20 mouse cellular contexts compared by ENCODE assay signal in genomic region chr9:119776661-119777060, GRCm38 (mm10). TPM values are rescaled to one million over a fixed set of nuclear protein-coding genes. Genes with fewer than 3 reads are reported as not detected.
"Had no signal": no experiment of that assay in that cellular context is flagged by ENCODE, and none has a peak within 500 bp of the region (broad histone marks: within the 10 kb centered on the region; RNA-seq: fewer than 3 reads in every experiment).

No protein-coding gene starts in this region.

- H3K4me3 ChIP-seq: lung, embryonic 15.5 days; megakaryocyte, embryonic 14.5 days; midbrain, embryonic 13.5 days; midbrain, embryonic 15.5 days; neural tube, embryonic 12.5 days; stomach, embryonic 15.5 days had no signal

- H3K36me3 ChIP-seq: lung, embryonic 15.5 days; midbrain, embryonic 13.5 days; midbrain, embryonic 15.5 days; neural tube, embryonic 12.5 days; stomach, embryonic 15.5 days had no signal

- ATAC-seq: lung, postnatal 0 days; midbrain, embryonic 13.5 days; midbrain, embryonic 15.5 days had no signal

- H3K9ac ChIP-seq: lung, embryonic 15.5 days; midbrain, embryonic 13.5 days; midbrain, embryonic 15.5 days; neural tube, embryonic 12.5 days; stomach, embryonic 15.5 days had no signal

- H3K9me3 ChIP-seq: lung, embryonic 15.5 days; midbrain, embryonic 13.5 days; midbrain, embryonic 15.5 days; stomach, embryonic 15.5 days had no signal

- H3K27me3 ChIP-seq: lung, embryonic 15.5 days; megakaryocyte, embryonic 14.5 days; midbrain, embryonic 13.5 days; midbrain, embryonic 15.5 days; neural tube, embryonic 12.5 days; stomach, embryonic 15.5 days had no signal

- DNase-seq: lung, adult 2 months; lung, postnatal 14 days; lung, postnatal 36 days; right cerebral cortex, postnatal 14 days; thymus, adult 2 months; thymus, postnatal 25 days; thymus, postnatal 4 days had no signal

- H3K4me2 ChIP-seq: lung, embryonic 15.5 days; midbrain, embryonic 11.5 days; midbrain, embryonic 13.5 days; midbrain, embryonic 15.5 days; neural tube, embryonic 12.5 days; stomach, embryonic 15.5 days had no signal

- H3K4me1 ChIP-seq: lung, embryonic 15.5 days; megakaryocyte, embryonic 14.5 days; midbrain, embryonic 13.5 days; midbrain, embryonic 15.5 days; neural tube, embryonic 12.5 days; stomach, embryonic 15.5 days had no signal

- H3K27ac ChIP-seq: lung, embryonic 15.5 days; macrophage; midbrain, embryonic 13.5 days; midbrain, embryonic 15.5 days; neural tube, embryonic 12.5 days; stomach, embryonic 15.5 days; stomach, postnatal 0 days had no signal

RNA-seq across cellular contexts. Expression of gene Scn11a, which starts 48.6 kb away (rescaled TPM):
- polyA plus RNA-seq: lung, embryonic 15.5 days; lung, postnatal 0 days; macrophage; spleen, adult 2 months had no signal

RNA-seq across cellular contexts. Expression of gene Scn10a, which starts 57.5 kb away (rescaled TPM):
- polyA plus RNA-seq: macrophage; midbrain, embryonic 11.5 days; midbrain, embryonic 15.5 days; midbrain, postnatal 0 days; spleen, adult 2 months; stomach, embryonic 15.5 days; stomach, postnatal 0 days; urinary bladder, adult 2 months had no signal
